Mouse (Mus musculus) ES-CJ7 (cell line): ENCODE measurements at regions not wholly inside any gene's neighbourhood (a gene's known extent, or its start where the extent isn't known, plus 50 kb on each side); places are given as distances from the start of the nearest gene placed in this dataset.

Experiments
- DNase-seq: peaks from one replicate; pipeline ENCODE4 v3.0.0; 2011; ENCODE audit warnings: low read depth, low spot score

DNA sequence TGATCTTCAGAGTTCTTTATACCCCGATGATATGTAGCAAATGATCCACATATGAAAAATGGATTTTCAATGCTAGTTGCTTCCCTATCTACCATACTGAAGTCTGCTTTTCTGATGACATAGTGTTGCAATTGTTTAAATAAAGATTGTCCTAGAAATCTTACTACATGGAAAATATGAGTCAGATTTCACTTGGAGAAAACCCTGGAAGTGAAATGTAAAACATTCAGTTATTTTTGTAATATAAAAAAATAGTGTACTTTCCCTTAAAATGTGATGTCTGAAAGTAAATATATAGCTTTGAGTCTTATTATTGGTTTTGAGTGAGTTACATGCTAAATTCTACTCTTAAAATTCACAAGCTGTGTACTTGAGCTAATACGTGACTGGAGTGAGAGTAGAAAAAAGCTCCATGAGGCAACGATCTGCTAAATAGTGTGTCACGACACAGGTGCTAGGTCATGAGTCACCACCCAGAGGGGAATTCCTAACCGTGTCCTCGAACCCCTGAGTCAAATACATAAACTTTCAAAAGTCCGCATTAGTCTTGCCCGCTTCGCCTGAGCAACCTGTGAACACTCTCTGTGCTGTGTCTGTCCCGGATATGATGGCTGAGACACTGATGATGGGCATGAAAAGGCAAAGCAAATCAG lies 430.5 kb downstream of the Hsfy2 start:
- DNase-seq, result no peak

DNA sequence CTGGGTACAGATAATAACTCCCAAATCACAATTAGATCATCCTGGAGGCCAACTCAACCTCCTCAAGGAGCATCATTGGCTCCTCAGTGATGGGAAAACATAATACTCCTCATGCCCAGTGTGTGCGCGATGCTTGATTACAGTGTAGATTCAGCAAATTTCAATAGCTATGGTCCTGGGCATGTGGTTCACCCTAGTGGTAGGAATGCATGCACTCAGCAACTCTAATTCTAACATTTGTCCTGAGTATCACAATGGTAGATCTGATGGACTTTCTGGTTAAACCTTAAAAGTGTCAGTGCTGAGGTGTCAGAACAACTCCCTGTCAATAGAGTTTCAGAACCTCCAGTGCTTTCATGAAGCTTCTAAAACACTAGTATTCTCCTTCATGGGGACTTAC lies 442.0 kb downstream of the Hsfy2 start:
- peak; percentile 58 for DNase-seq

DNA sequence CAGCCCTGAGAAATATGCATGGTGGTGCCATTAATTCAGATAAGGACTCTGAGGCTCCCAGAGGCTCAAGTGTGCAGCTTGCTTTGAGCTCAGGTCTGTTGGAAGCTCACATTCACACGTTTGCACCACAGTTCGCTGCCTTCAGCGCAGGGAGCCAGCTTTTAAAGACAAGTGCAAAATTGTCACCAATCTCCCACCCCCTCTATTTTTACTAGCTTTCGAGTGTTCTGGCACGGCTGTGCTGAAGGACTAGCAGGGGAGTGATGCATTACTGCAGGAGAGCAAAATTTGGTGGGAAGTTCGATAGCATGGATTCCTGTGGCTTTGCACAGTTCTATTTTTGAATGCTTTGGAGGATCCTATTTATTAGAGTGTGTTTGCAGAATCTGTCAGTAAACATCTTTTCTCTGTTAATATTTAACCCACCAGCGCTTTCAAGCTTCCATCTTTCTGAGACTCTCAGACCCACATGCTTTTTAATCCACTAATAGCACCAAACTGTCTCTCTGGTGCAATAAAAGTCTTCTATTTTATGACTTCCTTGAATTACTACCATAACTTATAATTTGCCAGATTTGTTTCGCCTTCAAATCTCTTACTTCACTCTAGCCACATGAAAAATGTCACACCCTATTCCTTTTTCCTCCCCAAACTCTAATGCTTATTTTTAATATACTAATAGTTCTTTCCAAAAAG lies 453.6 kb downstream of the Hsfy2 start:
- DNase-seq, result no peak

DNA sequence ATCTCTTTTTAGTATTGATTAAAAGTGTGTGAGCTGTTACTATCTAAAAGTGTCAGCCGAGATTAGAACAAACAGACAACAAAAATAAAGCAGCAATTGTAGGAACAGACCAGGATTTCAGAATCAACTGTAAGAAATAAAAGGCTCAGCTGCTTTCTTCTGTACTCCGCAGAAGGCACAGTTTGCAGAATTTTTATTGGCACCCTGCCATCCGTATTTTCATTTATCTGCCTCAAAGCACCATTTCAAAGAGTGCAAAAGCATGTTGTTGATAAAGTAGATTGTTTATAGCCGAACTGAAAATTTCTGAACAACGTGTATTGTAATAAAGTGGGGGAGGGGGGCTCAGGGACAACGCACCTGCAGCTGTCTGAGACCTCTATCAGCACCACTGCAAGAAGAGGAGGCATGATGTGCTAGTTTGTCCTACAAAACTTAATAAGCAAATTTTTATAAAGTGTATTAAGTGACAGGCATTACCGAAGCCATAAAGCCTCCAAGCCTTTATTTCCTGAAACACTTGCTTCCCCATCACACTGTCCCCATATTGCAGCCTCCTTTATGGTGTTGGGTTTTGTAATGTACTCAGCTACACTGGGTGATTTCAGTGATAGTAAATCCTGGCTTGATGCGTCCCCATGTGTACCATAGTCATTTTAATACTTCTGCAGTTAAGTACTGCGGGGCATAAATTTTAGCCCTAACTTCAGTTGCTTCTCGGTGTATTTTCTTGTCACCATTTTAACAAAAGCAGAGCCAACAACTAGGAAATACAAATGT lies 457.8 kb downstream of the Hsfy2 start:
- no peak for DNase-seq

DNA sequence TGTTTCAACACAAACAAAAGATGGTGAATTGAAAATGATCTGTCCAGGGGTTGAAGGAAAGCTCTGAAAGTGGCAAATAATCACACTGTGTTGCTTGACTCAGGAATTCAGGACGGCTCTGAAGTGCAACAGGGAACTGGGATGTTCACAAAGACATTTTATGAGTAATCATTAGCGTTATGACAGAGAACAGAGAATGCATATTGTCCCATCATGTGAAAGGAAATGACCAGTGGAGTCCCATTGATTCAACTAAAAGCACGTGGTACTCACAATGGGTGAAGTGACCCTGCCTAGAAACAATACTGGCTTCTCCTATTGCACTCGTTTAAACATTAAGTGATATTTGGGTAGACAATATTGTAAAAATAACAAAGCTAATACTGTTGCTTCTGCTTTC lies 466.1 kb downstream of the Hsfy2 start:
- no peak for DNase-seq

DNA sequence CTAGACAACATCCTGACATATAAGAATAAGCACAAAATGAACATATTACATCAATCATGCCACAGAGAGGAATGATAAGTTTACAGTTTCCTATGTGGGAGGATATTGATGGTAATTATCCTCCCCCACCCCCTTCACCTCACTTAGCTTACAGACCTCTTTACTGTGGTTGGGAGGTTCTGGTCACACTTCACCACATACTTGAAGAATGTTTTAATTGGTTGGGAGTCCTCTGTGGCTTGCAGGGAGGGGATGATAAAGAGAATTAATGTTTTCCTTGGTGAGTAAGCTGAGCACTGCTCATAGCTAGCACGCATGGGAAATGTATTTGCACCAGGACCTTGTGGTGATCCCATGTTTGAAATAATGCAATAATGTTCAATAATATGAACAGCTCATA lies 468.5 kb downstream of the Hsfy2 start:
- no peak for DNase-seq

DNA sequence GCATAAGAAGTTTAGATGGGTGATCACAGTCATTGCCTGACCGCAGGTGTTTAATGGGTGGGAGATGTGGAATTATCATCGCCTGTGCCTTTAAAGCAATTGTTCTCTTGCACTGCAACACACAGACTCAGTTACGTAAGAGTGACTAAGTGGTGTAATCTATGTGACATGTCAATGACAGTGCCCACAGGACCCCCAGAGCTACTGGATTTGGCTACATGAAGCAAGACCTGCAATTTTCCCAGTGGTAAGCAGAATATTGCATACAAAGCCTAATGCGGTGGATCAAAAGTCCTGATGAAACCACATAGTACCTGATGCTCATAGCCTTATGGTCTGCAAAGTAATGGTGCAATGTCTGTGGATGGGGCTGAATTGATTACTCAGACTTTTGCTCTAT lies 469.2 kb downstream of the Hsfy2 start:
- DNase-seq, result no peak

DNA sequence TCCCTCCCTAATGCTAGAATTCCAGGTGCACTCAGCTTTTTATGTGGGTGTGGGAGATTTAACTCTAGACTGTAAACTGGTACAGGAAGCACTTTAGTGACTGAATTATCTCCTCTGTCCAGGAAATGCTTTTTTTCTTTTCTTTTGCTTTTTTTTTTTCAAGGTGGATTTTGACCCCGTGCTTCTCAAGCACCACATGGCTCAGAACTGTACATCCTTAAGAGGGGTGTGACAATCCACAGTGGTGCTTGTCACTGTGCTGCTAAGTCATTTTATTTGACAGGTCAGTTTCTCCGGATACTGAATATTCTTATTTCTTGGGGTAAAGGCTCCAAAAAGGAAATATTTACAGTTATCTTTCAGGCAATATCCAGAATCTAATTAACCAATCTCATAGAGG lies 472.0 kb downstream of the Hsfy2 start:
- no peak for DNase-seq

DNA sequence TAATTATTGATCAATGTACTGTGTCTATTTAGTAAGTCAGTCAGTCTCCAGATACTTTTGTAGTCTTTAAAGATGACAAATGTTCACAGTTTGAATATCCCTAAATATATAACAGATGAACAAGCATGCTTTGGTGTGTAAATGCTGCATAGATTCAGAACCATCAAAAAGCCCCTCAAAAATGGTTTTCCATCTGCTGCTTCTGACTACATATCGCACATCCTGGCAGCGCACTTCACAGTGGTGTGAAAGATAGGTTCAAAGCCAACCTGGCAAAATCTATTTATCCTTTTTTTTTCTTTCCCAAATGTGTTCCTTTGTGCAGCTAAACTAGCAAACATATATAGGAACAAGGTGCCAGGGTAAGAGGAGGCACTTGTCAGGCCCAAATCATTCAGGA lies 472.9 kb downstream of the Hsfy2 start:
- no peak for DNase-seq

DNA sequence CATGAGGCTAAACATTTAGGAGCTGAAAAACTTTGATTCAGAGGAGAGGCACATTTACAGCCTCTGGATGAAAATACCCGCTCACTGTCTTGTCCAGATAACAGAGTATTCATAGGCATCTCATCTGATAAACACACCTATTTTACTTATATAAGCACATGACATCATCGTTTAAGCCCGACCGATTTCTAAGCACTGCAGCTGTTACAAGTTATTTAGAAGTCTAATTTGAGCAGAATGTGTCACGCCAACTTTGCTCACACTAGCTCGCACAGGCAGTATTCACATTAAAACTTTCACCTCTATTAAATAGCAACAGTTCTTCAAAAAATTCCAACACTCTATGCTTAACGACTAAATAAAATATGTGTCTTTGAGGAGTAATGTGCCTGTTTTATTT lies 506.3 kb downstream of the Hsfy2 start:
- no peak for DNase-seq

DNA sequence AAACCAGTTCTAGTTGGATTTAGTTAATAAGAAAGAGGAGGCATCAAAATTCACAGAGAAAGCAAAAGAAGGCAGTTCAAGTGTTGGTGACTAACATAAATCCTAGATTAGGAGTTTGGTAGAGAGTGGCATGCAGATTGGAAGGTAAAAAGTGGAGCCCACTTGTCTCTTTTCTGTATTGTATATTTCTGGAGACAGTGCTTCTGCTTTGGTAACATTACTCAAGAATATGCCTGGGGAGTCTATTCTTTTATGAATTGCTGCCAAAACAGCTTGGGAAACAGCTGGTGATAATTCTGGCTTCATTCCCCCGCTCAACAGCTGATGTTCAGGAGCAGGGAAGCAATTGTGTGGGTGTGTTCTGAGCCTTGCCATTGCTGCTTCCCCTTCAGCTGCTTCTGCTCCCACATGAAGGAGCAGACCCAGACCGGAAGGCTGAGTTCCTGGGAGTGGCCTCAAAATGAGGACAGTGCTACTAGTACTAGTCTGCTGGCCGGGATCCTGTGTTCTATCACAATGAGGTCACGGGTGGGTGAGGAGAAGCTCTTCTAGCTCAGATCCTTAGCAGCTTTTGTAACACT lies 547.9 kb downstream of the Hsfy2 start:
- DNase-seq, result no peak

DNA sequence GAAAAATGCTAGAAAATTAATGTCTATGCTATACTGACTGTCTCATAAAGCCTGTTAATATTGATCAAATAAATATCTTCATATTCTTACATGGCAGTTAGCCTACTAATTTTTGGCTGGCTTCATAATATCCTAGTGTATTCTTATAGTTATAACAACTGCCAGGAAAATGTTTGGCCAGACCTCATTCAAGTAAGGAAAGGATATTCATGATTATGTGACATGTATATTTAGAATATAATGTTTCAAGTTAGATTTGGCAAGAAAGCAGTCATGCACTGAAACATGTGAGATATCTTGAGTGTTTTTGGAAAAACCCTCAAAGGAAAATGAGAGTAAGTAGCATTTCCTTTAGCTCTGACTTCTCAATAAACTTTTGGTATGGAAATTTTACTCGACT lies 548.9 kb downstream of the Hsfy2 start:
- no peak for DNase-seq

DNA sequence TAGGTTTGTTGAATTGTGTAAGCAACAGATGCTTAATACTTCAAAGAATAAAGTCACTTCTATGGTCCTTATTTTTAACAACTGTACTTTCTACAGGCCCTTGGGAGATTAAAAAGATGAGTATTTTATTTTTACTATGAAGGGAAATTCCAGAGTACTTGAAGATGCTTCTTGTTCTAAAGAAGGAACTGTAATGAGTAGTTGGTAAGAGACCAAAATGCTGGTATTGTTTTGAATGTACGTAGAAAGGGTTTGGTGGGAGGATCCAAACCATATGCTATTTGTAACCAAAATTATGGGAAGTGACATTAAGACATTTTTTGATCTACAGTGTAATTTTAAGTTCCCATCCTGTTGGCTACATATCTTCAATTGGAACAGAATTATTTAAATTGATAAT lies 560.5 kb downstream of the Hsfy2 start:
- DNase-seq, result no peak

DNA sequence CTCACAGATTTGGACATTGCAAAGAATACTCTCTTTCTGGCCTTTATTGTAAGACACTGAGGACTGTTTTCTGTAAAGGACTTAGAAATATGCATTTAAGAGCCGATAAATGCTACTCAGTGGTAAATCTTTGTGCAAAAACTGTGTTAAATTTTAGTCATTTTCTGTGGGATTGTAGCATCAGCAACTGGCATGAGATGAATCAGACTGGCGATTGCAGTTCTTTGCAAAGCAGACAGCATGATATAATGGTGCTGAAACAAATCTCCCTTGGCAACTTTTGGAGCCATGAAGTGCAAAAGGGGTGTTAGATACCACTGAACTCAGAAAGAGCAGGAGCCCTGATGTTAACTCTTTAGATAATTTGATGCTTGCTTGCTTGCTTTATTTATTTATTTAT lies 565.0 kb downstream of the Hsfy2 start:
- no peak for DNase-seq

DNA sequence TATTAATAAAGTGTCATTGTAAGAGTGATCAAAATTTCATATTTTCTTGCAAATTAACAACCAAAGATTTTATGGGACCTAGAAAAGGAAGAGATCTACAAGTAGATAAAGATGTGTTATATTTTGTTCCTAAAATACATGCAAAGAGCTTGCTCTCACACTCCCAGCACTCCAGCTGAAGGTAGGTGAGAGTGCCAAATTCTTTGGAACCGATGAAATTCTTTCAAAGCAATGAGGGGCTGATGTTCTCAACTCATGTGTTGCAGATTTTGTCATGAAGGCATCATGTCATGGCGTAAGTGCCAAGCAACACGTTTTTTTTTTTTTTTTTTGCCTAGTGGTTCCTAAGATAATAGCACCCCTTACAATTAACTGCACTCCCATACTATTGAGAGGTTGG lies 573.8 kb downstream of the Hsfy2 start:
- no peak for DNase-seq
